Mouse (Mus musculus) G1E (cell line): ENCODE results near the gene Col15a1. TPM values are rescaled to one million over a fixed set of nuclear protein-coding genes. Genes with fewer than 3 reads are reported as not detected.
A peak's percentile ranks its signal among the peaks of the same experiment; 100 is the strongest.

Experiments
- ATAC-seq: 2 replicates; pipeline ENCODE4 v1.8.0; 2016; ENCODE audit warnings: mild to moderate bottlenecking; ENCODE audit not compliant: insufficient number of reproducible peaks, poor library complexity, low FRiP score, severe bottlenecking; ENCODE audit errors: extremely low read depth
- DNase-seq: peaks from one replicate; pipeline ENCODE4 v3.0.0; 2012; ENCODE audit warnings: low spot score
- H3K27me3 ChIP-seq: 2 replicates; pipeline ENCODE4 v1.6.1; 2012; ENCODE audit warnings: mild to moderate bottlenecking, low read length, inconsistent platforms; ENCODE audit not compliant: insufficient read depth
- H3K36me3 ChIP-seq: replicated peaks from 2 replicates; pipeline ENCODE3; 2012; ENCODE audit warnings: mild to moderate bottlenecking, inconsistent platforms
- H3K4me1 ChIP-seq: 2 replicates; pipeline ENCODE4 v1.6.1; 2012; ENCODE audit warnings: low read depth, low read length, inconsistent platforms, mixed read lengths; ENCODE audit not compliant: insufficient read depth
- H3K4me3 ChIP-seq: 2 replicates; pipeline ENCODE4 v1.5.1; 2012; ENCODE audit warnings: low read depth, mild to moderate bottlenecking, inconsistent platforms, low read length, moderate library complexity, mixed read lengths
- H3K9me3 ChIP-seq: replicated peaks from 2 replicates; pipeline ENCODE4 v1.6.1; 2012; ENCODE audit warnings: inconsistent platforms
- CTCF ChIP-seq: IDR thresholded peaks from 2 replicates; pipeline ENCODE4 v1.5.1; 2012; ENCODE audit warnings: low read depth, low read length, inconsistent platforms, mixed read lengths
- GATA1 ChIP-seq: IDR thresholded peaks from 2 replicates; pipeline ENCODE4 v1.6.1; 2012; ENCODE audit warnings: borderline replicate concordance, low read length, inconsistent platforms, mixed read lengths
- GATA2 ChIP-seq: IDR thresholded peaks from 2 replicates; pipeline ENCODE4 v1.6.1; 2012; ENCODE audit warnings: low read depth, low read length, inconsistent platforms, borderline replicate concordance
- POLR2AphosphoS5 ChIP-seq: IDR thresholded peaks from 2 replicates; pipeline ENCODE4 v1.6.1; 2012; ENCODE audit warnings: low read depth, low read length, inconsistent platforms; ENCODE audit not compliant: insufficient replicate concordance
- TAL1 ChIP-seq: conservative IDR thresholded peaks from 2 replicates; pipeline ENCODE4 v1.6.1; 2012; ENCODE audit warnings: low read depth, low read length, inconsistent platforms, mixed read lengths
- polyA plus RNA-seq: library from polyadenylated mRNA; stranded (reverse); fragments of >175 nt; gene quantifications from 2 replicates; pipeline ENCODE4 v1.2.3, GENCODE M21; 2012
- total RNA-seq, 2 experiments: library from RNA; stranded (forward) in 1 of 2; stranded (reverse) in 1 of 2; fragments of 200-1000 nt in 1 of 2; fragments of >200 nt in 1 of 2; fragmentation: Nextera tagmentation in 1 of 2; gene quantifications; 2 replicates each; pipeline ENCODE4 v1.2.3; 2014 to 2017

Gene Col15a1
- total and polyA plus RNA-seq, 3 experiments = 0.22 TPM; not detected in 2

DNA sequence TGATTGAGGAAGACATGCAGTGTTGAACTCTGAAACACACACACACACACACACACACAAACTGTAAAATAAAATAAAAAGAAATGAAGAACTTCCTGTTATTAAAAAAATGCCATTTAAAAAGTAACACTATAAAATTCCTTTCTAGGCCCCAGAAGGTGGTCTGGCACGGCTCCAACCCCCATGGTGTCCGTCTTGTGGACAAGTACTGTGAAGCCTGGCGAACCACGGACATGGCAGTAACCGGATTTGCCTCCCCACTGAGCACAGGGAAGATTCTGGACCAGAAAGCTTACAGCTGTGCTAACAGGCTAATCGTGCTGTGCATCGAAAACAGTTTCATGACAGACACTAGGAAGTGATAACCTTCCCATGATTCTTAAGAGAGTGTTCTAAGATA lies 104.0 kb downstream of the Col15a1 start:
- Histone ChIP-seq H3K36me3 (no peaks in the 10 kb centered on the region), H3K4me3 (no peak overlapping the region), H3K9me3 (no peaks in the 10 kb centered on the region), H3K4me1 (no peaks in the 10 kb centered on the region), H3K27me3 (no peaks in the 10 kb centered on the region)
- TF ChIP-seq POLR2AphosphoS5 (no peak), CTCF (no peak), TAL1 (no peak), GATA1 (no peak), GATA2 (no peak)
- ATAC-seq = no peak
- no peak for DNase-seq

DNA sequence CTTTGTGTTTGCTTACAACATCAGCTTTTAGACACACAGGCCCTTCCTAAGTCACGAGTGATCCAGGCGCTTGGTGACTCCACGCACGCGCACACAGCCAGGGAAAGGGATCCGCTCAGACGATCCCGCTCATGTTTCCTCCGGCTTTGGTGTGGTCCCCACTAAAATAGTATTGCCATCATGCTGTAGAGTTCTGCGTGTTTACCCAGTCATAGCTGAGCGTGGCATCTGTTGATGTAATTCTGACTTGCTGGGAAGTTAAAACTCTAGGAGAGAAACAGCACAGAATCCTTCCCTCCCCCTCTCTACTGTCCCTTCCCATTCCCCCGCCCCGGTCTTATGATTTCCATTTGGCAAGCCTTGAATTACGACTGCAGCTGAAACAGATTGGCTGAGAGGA lies 104.7 kb downstream of the Col15a1 start:
- ATAC-seq = no peak
- H3K9me3 ChIP-seq = no peaks in the 10 kb centered on the region
- H3K36me3 ChIP-seq = no peaks in the 10 kb centered on the region
- no peaks in the 10 kb centered on the region for H3K27me3 ChIP-seq
- TF ChIP-seq CTCF (no peak), GATA2 (no peak), POLR2AphosphoS5 (no peak), GATA1 (no peak), TAL1 (no peak)
- no peaks in the 10 kb centered on the region for H3K4me1 ChIP-seq
- DNase-seq = no peak
- H3K4me3 ChIP-seq = no peak overlapping the region

DNA sequence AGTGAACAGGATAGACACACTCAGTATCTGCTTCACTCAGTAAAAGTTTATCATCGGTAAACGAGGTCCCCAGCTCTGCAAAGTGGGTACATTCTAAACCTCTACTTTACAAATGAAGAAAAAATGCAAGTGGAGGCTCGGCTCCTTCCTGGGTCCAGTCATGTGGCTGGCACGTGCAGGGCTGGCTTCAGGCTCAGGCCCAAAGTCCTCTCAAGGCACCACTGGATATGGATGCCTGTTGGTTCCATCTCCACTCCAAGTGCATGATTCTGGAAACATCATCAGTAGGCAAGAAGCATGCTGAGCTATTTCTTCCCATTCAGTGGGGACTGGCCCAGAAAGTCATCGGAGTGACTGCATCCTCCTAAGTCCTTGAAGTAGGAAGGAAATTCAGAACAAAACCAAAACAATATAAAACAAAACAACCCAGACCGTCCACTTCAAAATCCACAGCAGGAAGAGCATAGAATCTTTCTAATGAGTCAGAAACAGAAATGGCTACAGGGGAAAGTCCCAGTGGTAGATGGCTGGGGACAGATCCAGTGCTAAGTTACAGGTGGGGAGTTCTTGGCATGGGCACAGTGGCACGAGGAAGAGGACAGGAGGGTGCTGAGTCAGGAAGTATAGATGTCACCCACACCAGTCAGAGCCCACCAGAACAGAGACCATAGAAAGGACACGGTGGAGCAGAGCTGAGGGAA lies 105.9 kb downstream of the Col15a1 start:
- Histone ChIP-seq H3K27me3 (no peaks in the 10 kb centered on the region), H3K9me3 (no peaks in the 10 kb centered on the region), H3K36me3 (no peaks in the 10 kb centered on the region), H3K4me3 (no peak overlapping the region), H3K4me1 (no peaks in the 10 kb centered on the region)
- no peak for ATAC-seq
- TF ChIP-seq TAL1 (no peak), GATA2 (no peak), POLR2AphosphoS5 (no peak), GATA1 (no peak), CTCF (no peak)
- DNase-seq = no peak

DNA sequence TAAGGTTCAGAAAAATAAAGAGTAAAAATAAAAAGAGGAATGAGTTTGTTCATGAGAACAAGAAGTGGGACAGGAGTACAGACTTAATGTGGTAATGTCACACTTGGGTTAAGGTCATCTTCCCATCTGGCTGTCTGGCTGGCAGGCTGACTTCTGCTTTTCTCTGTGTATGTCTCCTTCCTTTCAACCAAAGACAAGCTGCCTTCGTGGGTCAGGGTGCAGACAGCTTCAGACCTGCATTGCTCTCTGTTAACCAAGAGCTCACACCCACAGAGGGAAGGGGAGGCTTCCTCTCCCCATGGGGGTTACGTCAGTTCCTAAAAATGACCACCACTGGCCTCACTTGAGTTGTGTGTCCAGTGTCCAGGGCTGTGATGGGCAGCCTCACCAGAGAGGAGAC lies 107.5 kb downstream of the Col15a1 start:
- TF ChIP-seq POLR2AphosphoS5 (no peak), CTCF (no peak), GATA2 (no peak), TAL1 (no peak), GATA1 (no peak)
- ATAC-seq (peak; percentile 48; the same call in 1 of the 2 replicates), DNase-seq (no peak)
- Histone ChIP-seq H3K4me1 (no peaks in the 10 kb centered on the region), H3K36me3 (no peaks in the 10 kb centered on the region), H3K27me3 (no peaks in the 10 kb centered on the region), H3K4me3 (no peak overlapping the region), H3K9me3 (no peaks in the 10 kb centered on the region)

DNA sequence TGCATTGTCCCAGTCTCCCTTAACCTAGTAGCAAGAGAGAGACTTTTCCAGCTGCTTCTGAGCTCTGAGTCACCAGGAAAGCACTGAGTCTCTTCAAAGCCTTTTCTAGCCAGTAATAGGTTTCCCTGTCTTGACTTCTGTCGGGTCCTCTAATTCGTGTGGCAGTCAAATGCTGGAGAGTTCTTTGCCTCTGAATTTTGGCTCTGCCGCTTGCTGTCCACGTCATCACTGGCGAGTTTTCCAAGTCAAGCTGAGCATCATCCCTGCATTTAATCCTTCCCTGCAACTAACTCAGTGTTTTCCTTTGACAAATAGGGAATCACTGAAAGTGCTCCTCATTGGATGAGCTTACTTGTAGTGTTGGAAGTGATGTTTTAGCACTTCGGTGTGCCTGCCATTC lies 108.5 kb downstream of the Col15a1 start:
- H3K36me3 ChIP-seq = no peaks in the 10 kb centered on the region
- DNase-seq = no peak
- no peaks in the 10 kb centered on the region for H3K4me1 ChIP-seq
- no peak for TF ChIP-seq GATA1
- H3K9me3 ChIP-seq = no peaks in the 10 kb centered on the region
- ATAC-seq = no peak
- no peak overlapping the region for H3K4me3 ChIP-seq
- no peaks in the 10 kb centered on the region for H3K27me3 ChIP-seq

DNA sequence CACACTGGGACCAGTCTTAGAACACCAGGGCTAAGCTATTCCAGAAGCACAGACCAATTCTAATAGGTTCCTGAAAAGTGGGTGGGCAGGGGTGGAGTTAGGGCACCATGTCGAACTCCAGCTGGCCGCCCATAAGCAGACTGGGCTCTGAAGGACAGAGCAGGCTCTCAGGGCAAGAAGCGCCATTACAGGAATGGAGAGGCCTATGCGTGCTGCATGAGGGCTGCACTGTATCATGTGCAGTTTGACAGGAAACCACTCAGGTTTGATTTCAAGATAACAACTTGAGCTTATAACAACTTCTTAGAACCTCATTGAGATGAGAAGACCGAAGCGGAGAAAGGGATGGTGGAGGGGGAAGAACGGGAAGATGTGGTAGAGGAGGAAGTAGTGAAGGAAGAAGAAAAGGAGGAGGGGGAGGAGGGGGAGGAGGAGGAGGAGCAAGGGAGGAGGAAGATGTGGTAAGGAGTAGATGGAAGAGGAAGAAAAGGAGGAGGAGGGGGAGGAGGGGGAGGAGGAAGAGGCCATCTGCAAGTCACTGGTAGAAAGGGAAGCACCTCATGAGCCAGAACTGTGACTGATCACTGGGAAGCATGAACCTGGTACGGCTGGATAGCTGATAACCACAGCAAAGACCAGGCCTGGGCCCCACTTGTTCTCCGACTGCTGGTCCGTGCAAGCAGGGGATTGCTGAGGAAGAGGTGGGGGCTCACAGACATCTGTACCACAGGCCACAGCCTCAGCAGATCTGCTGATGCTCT lies 111.8 kb downstream of the Col15a1 start:
- ATAC-seq (peak; percentile 61), DNase-seq (no peak)
- Histone ChIP-seq H3K9me3 (no peaks in the 10 kb centered on the region), H3K36me3 (no peaks in the 10 kb centered on the region), H3K4me3 (no peak overlapping the region), H3K27me3 (no peaks in the 10 kb centered on the region), H3K4me1 (no peaks in the 10 kb centered on the region)
- TF ChIP-seq GATA2 (no peak), POLR2AphosphoS5 (no peak), CTCF (no peak), TAL1 (no peak), GATA1 (no peak)
